Mouse (Mus musculus): ENCODE results near the gene Hinfp. TPM values are rescaled to one million over a fixed set of nuclear protein-coding genes. Genes with fewer than 3 reads are reported as not detected.
A peak's percentile ranks its signal among the peaks of the same experiment; 100 is the strongest.
"Not testable (repeated sequence)": the region's sequence is repeated elsewhere in the genome, so short reads cannot be mapped to it uniquely, and the experiment has no call there.

Hinfp gene
- polyA plus RNA-seq, 1 experiment from 2014 or later, result 15.3 TPM

- not testable (repeated sequence) for H3K9me3 ChIP-seq (replicated peaks; ENCODE audit: control insufficient read depth, low read length); H3K4me1 ChIP-seq (ENCODE audit: control insufficient read depth, insufficient read depth, low read length); ATAC-seq (replicated peaks; ENCODE audit: insufficient number of reproducible peaks, low FRiP score, low TSS enrichment); H3K27ac ChIP-seq (ENCODE audit: low read depth, low read length); H3K27me3 ChIP-seq (ENCODE audit: control insufficient read depth, insufficient read depth, low read length)
- H3K4me3 ChIP-seq (ENCODE audit: low read depth, low read length), result peak overlapping the region; percentile 78
- peaks cover 20% of the 10 kb centered on the region for H3K36me3 ChIP-seq (ENCODE audit: control insufficient read depth, insufficient read depth, low read length)
- 44% methylated on average over 4 of the region's 4 CpGs for WGBS (ENCODE audit: insufficient replicate concordance)
- peak overlapping the region; percentile 85 for H3K4me2 ChIP-seq
- H3K9ac ChIP-seq (ENCODE audit: low read depth, low read length), result peak overlapping the region; percentile 40
Observed at GRCm38 (mm10) chr9:44336513-44336912, 31.0 kb upstream of the Hinfp start.

DNA sequence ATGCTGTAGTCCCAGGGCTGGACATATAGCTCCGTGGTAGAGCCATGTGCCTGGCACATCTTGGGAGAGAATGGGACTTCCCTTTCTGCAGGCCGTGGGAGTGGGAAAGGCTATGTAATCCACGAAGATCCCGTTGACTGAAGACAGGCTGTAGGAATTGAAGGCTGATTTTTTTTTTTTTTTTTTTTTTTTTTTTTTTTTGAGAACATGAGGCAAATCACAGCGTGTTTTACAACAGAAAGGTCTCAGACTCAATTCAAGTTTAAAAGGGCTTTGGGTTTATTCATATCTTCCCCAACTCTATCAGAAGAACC is 30.6 kb upstream of the Hinfp start:
- no peaks in the 10 kb centered on the region for H3K27me3 ChIP-seq (ENCODE audit: control insufficient read depth, insufficient read depth, low read length)
- peak overlapping the region; percentile 94; the same call in 1 of the 2 replicates for H3K27ac ChIP-seq (ENCODE audit: low read depth, low read length)
- peaks cover 20% of the 10 kb centered on the region for H3K36me3 ChIP-seq (ENCODE audit: control insufficient read depth, insufficient read depth, low read length)
- H3K4me1 ChIP-seq (ENCODE audit: control insufficient read depth, insufficient read depth, low read length), result peaks cover 7% of the 10 kb centered on the region; the same call in 1 of the 2 replicates
- H3K9ac ChIP-seq (ENCODE audit: low read depth, low read length), result peak overlapping the region; percentile 93
- no peaks in the 10 kb centered on the region for H3K9me3 ChIP-seq (replicated peaks; ENCODE audit: control insufficient read depth, low read length)
- H3K4me2 ChIP-seq, result peak overlapping the region; percentile 85
- 1% methylated on average over 5 of the region's 5 CpGs for WGBS (ENCODE audit: insufficient replicate concordance)
- peak overlapping the region; percentile 78 for H3K4me3 ChIP-seq (ENCODE audit: low read depth, low read length)
- ATAC-seq (replicated peaks; ENCODE audit: insufficient number of reproducible peaks, low FRiP score, low TSS enrichment), result no peak

DNA sequence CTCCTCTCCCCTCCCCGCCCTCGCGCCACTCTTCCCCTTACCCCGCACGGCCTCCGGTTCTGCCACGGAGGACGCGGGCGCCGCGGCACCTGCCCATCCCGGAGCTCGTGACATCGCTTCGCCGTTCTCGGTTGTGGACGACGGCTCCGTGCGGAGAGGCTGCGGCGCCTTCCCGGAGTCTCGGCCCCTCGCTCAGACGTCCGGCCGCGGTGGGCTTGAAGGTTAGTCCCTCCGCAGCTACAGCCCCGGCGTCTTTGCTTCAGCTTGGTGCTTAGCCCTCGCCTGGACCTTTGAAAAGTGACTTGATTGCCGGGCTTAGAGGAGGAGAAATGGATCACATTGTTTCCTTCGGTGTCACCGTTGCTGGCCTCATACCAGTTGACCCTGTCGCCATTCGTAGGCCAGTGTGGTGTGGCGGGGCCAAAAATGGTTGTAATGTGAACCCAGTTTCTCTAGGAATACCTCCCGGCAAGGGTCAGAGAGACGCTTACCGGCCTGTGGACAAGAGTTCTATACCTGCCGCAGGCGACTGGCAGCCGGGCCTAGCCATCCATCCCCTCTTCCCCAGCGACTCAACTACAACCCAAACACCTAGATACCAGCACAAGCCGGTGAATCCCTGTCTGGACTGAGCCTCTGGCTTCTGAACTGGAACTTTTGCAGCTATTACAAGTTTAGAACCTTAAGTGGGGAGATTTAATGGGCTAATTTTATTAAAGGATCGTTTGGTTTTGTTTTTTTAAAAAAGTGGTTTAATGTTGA is 30.0 kb upstream of the Hinfp start:
- under 1% methylated on average over 50 of the region's 50 CpGs for WGBS (ENCODE audit: insufficient replicate concordance)
- peaks cover 23% of the 10 kb centered on the region for H3K36me3 ChIP-seq (ENCODE audit: control insufficient read depth, insufficient read depth, low read length)
- ATAC-seq (replicated peaks; ENCODE audit: insufficient number of reproducible peaks, low FRiP score, low TSS enrichment), result 0 out of 2 replicates have a peak, but pooled peaks have one; percentile 2

GRCm38 (mm10) chr9:44334396-44335330 is 29.2 kb upstream of the Hinfp start, which contains the start of gene H2afx:
Gene H2afx (plus strand): TSS chr9:44334694.
- Histone ChIP-seq H3K4me2 (peak within 1 kb of the TSS; percentile 85), H3K27ac (ENCODE audit: low read depth, low read length) (peak within 1 kb of the TSS; percentile 94), H3K9me3 (replicated peaks; ENCODE audit: control insufficient read depth, low read length) (no peaks in the 10 kb centered on the region), H3K36me3 (ENCODE audit: control insufficient read depth, insufficient read depth, low read length) (peaks cover 29% of the 10 kb centered on the region), H3K9ac (ENCODE audit: low read depth, low read length) (peak within 1 kb of the TSS; percentile 93), H3K4me1 (ENCODE audit: control insufficient read depth, insufficient read depth, low read length) (peaks cover 7% of the 10 kb centered on the region; the same call in 1 of the 2 replicates), H3K4me3 (ENCODE audit: low read depth, low read length) (peak within 1 kb of the TSS; percentile 78), H3K27me3 (ENCODE audit: control insufficient read depth, insufficient read depth, low read length) (no peaks in the 10 kb centered on the region)
- peak; percentile 94 for ATAC-seq (replicated peaks; ENCODE audit: insufficient number of reproducible peaks, low FRiP score, low TSS enrichment)
- under 1% methylated on average over 84 of the region's 91 CpGs for WGBS (ENCODE audit: insufficient replicate concordance)

More for the DNA sequence above, 30.0 kb upstream of the Hinfp start:
- peak overlapping the region; percentile 78 for H3K4me3 ChIP-seq (ENCODE audit: low read depth, low read length)
- peak overlapping the region; percentile 85 for H3K4me2 ChIP-seq
- H3K27me3 ChIP-seq (ENCODE audit: control insufficient read depth, insufficient read depth, low read length), result no peaks in the 10 kb centered on the region
- peaks cover 7% of the 10 kb centered on the region; the same call in 1 of the 2 replicates for H3K4me1 ChIP-seq (ENCODE audit: control insufficient read depth, insufficient read depth, low read length)
- peak overlapping the region; percentile 93 for H3K9ac ChIP-seq (ENCODE audit: low read depth, low read length)
- no peaks in the 10 kb centered on the region for H3K9me3 ChIP-seq (replicated peaks; ENCODE audit: control insufficient read depth, low read length)
- H3K27ac ChIP-seq (ENCODE audit: low read depth, low read length), result peak overlapping the region; percentile 94

- Histone ChIP-seq H3K27ac (ENCODE audit: low read depth, low read length) (no peak overlapping the region), H3K36me3 (ENCODE audit: control insufficient read depth, insufficient read depth, low read length) (peaks cover 27% of the 10 kb centered on the region)
- 92% methylated on average over 13 of the region's 13 CpGs for WGBS (ENCODE audit: insufficient replicate concordance)
Observed at GRCm38 (mm10) chr9:44332918-44333638, 27.6 kb upstream of the Hinfp start.

DNA sequence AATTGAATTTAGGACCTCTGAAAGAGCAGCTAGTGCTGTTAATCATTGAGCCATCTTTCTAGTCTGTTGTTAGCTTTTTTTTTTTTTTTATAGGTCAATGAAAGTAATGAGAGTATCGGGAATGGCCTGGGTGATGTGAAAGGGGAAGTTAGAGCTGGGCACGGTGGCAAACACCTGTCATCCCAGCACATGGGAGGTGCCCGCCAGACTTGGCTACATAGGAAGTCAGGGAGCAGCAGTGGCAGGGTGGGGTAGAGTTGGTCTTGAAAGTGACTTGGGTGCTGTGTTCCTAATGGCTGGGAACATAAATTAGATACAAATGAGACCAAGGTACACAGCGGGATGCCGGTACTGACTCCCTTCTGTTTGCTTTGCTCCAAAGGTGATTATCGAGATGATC is 25.3 kb upstream of the Hinfp start:
- no peak overlapping the region for H3K9ac ChIP-seq (ENCODE audit: low read depth, low read length)
- no peak overlapping the region for H3K27ac ChIP-seq (ENCODE audit: low read depth, low read length)
- peaks cover 27% of the 10 kb centered on the region for H3K36me3 ChIP-seq (ENCODE audit: control insufficient read depth, insufficient read depth, low read length)

More at GRCm38 (mm10) chr9:44332918-44333638, 27.6 kb upstream of the Hinfp start:
- peaks cover 8% of the 10 kb centered on the region; the same call in 1 of the 2 replicates for H3K4me1 ChIP-seq (ENCODE audit: control insufficient read depth, insufficient read depth, low read length)
- no peak overlapping the region for H3K4me3 ChIP-seq (ENCODE audit: low read depth, low read length)
- H3K4me2 ChIP-seq, result peak overlapping the region; percentile 7; the same call in 1 of the 2 replicates
- no peak for ATAC-seq (replicated peaks; ENCODE audit: insufficient number of reproducible peaks, low FRiP score, low TSS enrichment)
- no peaks in the 10 kb centered on the region for H3K9me3 ChIP-seq (replicated peaks; ENCODE audit: control insufficient read depth, low read length)
- no peaks in the 10 kb centered on the region for H3K27me3 ChIP-seq (ENCODE audit: control insufficient read depth, insufficient read depth, low read length)
- H3K9ac ChIP-seq (ENCODE audit: low read depth, low read length), result no peak overlapping the region

DNA sequence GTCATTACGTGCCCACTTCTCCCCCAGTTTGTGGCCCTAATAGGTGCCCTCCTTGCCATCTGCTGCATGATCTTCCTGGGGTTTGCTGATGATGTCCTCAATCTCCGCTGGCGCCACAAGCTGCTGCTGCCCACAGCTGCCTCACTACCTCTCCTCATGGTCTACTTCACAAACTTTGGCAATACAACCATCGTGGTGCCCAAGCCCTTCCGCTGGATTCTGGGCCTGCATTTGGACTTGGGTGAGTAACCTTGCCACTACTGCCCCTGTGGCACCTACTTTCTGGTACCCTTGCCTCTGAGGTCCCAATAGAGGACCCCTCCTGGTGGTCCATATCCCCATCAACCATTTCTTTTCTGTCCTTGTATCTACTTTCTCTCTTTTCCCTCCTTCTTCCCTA is 22.5 kb upstream of the Hinfp start:
- Histone ChIP-seq H3K9ac (ENCODE audit: low read depth, low read length) (peak overlapping the region; percentile 31), H3K4me2 (peak overlapping the region; percentile 75), H3K9me3 (replicated peaks; ENCODE audit: control insufficient read depth, low read length) (no peaks in the 10 kb centered on the region), H3K36me3 (ENCODE audit: control insufficient read depth, insufficient read depth, low read length) (peaks cover 19% of the 10 kb centered on the region), H3K27me3 (ENCODE audit: control insufficient read depth, insufficient read depth, low read length) (no peaks in the 10 kb centered on the region), H3K4me3 (ENCODE audit: low read depth, low read length) (peak overlapping the region; percentile 85), H3K27ac (ENCODE audit: low read depth, low read length) (peak overlapping the region; percentile 93; the same call in 1 of the 2 replicates), H3K4me1 (ENCODE audit: control insufficient read depth, insufficient read depth, low read length) (peaks cover 11% of the 10 kb centered on the region; the same call in 1 of the 2 replicates)
- no peak for ATAC-seq (replicated peaks; ENCODE audit: insufficient number of reproducible peaks, low FRiP score, low TSS enrichment)
- 91% methylated on average over 5 of the region's 5 CpGs for WGBS (ENCODE audit: insufficient replicate concordance)

More for the DNA sequence above, 25.3 kb upstream of the Hinfp start:
- no peaks in the 10 kb centered on the region for H3K27me3 ChIP-seq (ENCODE audit: control insufficient read depth, insufficient read depth, low read length)
- no peak for ATAC-seq (replicated peaks; ENCODE audit: insufficient number of reproducible peaks, low FRiP score, low TSS enrichment)
- no peak overlapping the region for H3K4me2 ChIP-seq
- no peak overlapping the region for H3K4me3 ChIP-seq (ENCODE audit: low read depth, low read length)
- H3K4me1 ChIP-seq (ENCODE audit: control insufficient read depth, insufficient read depth, low read length), result peaks cover 9% of the 10 kb centered on the region; the same call in 1 of the 2 replicates
- no peaks in the 10 kb centered on the region for H3K9me3 ChIP-seq (replicated peaks; ENCODE audit: control insufficient read depth, low read length)
- WGBS (ENCODE audit: insufficient replicate concordance), result 94% methylated on average over 6 of the region's 6 CpGs
